Mouse (Mus musculus) CD8-positive naive resting alpha-beta T cell, adult 2 months (primary cell): ENCODE results near the gene Stpg2.

Experiments
- DNase-seq, 2 experiments: peaks; one replicate each; pipeline ENCODE4 v3.0.0; 2022; ENCODE audit warnings: low read depth in 2 of 2, low spot score in 2 of 2

Stpg2 gene

DNA sequence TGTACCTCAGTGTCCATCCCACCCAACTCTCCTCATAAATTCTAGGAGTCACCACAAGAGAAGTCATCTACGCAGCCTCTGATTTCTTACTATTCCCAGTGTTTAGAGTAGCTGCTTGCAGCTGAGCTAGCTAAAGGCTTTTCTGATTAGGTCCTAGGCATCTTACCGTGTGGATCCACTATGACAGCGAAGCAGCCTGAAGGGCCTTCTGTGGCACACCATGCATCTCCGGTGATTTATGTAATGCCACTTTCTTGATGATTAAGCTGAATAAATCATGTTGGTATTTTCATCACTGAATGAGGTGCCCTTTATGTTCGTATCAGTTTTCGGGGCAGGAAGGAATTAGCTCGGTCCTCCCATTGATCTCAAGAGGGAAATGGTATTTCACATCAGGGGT is 523.3 kb downstream of the Stpg2 start:
- DNase-seq, result no peak

DNA sequence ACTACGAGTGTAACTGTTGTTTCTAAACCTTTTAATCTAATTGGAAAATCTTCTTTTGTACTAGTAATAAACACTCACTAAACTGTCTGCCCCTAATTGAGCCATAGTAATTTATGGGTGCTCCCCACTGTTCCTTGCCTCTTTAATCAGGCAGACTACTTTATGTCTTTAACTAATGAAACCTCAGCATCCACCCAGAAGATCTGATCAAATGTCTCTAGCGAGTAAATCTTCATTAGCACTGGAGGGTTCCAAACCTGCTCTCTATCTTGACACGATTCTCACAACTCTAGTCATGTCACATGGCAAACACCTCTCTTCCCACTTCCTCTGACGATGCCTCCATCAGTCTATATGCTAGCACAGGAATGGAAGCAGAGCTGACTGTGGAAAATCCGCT is 523.8 kb downstream of the Stpg2 start:
- no peak for DNase-seq

- no peak for DNase-seq
Observed at GRCm38 (mm10) chr3:139733156-139733555, 527.7 kb downstream of the Stpg2 start.

DNA sequence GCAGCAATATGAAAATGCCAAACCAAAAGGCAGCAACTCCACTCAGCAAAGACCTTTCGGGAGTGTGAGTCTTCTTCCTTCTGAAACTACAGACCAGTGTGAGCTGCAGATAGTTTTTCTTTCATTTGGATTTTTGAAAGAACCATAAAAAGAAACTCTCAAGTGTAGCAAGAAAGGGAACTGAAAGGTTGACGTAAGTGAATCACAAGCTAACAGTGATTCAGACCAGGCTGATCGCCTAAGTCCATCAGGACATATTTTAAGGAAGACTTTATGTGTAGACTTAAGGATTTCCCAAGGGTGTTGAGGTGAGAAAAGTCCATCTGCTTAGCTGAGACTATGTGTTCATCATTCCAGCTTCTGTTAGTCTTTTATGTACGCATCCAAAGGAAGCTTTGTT is 533.9 kb downstream of the Stpg2 start:
- no peak for DNase-seq
